Mouse (Mus musculus) C2C12 (cell line): ENCODE measurements around the gene Insl5.

Source experiments
- CTCF ChIP-seq: IDR thresholded peaks from one replicate; pipeline ENCODE4 v1.5.1; 2011; ENCODE audit not compliant: control insufficient read depth, insufficient read depth, insufficient read length
- MAX ChIP-seq: IDR thresholded peaks from one replicate; pipeline ENCODE4 v1.6.1; 2011; ENCODE audit warnings: mild to moderate bottlenecking, control low read depth
- USF1 ChIP-seq: IDR thresholded peaks from one replicate; pipeline ENCODE4 v1.6.1; 2011; ENCODE audit warnings: low read depth, mild to moderate bottlenecking, control low read depth, moderate library complexity

DNA sequence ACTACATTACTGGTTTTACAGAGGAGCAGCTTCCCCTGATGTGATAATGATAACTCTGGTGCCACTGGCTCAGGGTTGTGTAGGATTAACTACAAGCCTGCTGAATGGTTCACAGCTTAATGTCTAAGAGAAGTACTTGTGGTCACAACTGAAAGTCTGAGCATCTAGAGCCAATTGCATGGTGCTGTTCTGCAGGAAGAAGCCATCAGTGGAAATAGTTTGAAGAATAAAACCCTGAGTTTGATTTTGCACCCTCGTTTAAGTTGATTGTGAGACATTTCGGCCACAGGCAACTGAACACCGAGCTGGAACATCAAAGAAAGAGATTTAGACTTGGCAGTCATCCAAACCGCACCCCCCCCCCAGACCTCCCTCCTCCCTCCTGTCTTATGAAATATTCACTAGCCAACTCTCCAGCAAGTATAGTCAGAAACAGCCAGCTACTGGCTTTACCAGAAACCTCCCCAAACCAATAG is 19.7 kb downstream of the Insl5 start:
- TF ChIP-seq CTCF (no peak), MAX (no peak), USF1 (no peak)
